Mouse (Mus musculus) hindbrain, embryonic 15.5 days (tissue): ENCODE measurements at regions not wholly inside any gene's neighbourhood (a gene's known extent, or its start where the extent isn't known, plus 50 kb on each side); places are given as distances from the start of the nearest gene placed in this dataset.
"Not testable (repeated sequence)": the region's sequence is repeated elsewhere in the genome, so short reads cannot be mapped to it uniquely, and the experiment has no call there.

Experiments
- ATAC-seq: fragments of 200-750 bp; cut with Nextera tagmentation; 2 replicates; pipeline ENCODE4 v1.8.0; 2017; ENCODE audit warnings: low read depth, moderate number of reproducible peaks, moderate TSS enrichment; ENCODE audit not compliant: low FRiP score
- H3K27ac ChIP-seq: fragments of 300-500 bp; sonication (generic); replicated peaks from 2 replicates; pipeline ENCODE4 v1.5.1; 2015; ENCODE audit warnings: mild to moderate bottlenecking, inconsistent platforms
- H3K27me3 ChIP-seq: fragments of 300-500 bp; sonication (generic); 2 replicates; pipeline ENCODE4 v1.6.1; 2015; ENCODE audit warnings: control low read depth, inconsistent platforms
- H3K36me3 ChIP-seq: fragments of 300-500 bp; sonication (generic); 2 replicates; pipeline ENCODE4 v1.6.1; 2015; ENCODE audit warnings: control low read depth, inconsistent platforms
- H3K4me1 ChIP-seq: fragments of 300-500 bp; sonication (generic); replicated peaks from 2 replicates; pipeline ENCODE4 v1.6.1; 2015; ENCODE audit warnings: control low read depth, inconsistent platforms
- H3K4me2 ChIP-seq: fragments of 300-500 bp; sonication (generic); 2 replicates; pipeline ENCODE4 v1.6.1; 2015; ENCODE audit warnings: moderate library complexity, mild to moderate bottlenecking, inconsistent platforms
- H3K4me3 ChIP-seq: fragments of 300-500 bp; sonication (generic); 2 replicates; pipeline ENCODE4 v1.5.1; 2015; ENCODE audit warnings: mild to moderate bottlenecking, inconsistent platforms
- H3K9ac ChIP-seq: fragments of 300-500 bp; sonication (generic); 2 replicates; pipeline ENCODE4 v1.6.1; 2015; ENCODE audit warnings: inconsistent platforms
- H3K9me3 ChIP-seq: fragments of 300-500 bp; sonication (generic); 2 replicates; pipeline ENCODE4 v1.6.1; 2016; ENCODE audit warnings: control low read depth, inconsistent platforms
- WGBS: fragments of 180-500 bp; shearing (Covaris S2); methylation state at CpG from one replicate; pipeline ENCODE4 v1.1.7; 2015; 5-methylcytosine and 5-hydroxymethylcytosine counted together

DNA sequence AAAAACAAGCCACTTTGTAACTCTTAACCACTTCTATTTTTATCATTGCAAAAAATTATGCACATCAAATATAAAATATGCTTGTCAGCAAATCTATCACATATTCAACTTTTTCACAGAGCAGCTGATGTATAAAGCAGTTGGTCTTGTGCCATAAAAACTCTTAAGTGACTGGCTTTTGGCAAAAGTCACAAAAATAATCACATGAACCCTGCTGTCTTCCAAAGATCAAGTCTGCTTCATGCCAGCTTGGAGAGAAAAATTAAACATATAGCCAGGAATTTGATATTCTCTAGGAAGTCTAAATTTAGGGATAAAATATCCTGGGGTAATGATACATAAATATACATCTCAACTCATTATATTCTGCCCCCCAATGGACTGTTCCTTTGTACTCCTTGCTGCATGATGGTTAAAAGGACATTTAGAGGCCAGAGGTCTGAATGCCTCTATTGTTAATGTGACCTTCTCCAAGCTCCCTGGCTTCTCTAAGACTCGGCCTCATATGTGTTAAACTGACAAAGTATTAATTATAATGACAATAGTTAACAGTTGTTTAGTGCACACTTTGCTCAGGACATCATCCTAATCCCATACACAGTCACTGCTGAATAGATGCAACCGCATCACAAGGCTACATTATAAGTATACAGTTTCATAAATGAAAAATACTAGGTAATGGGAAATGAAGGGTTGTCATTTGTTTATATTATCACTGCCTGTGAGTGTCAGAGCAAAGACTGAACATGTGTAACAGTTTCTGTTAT lies 422.9 kb upstream of the Hs3st1 start:
- Histone ChIP-seq H3K36me3 (no peaks in the 10 kb centered on the region), H3K4me1 (no peaks in the 10 kb centered on the region), H3K27me3 (no peaks in the 10 kb centered on the region), H3K9me3 (no peaks in the 10 kb centered on the region), H3K9ac (no peak overlapping the region), H3K4me2 (no peak overlapping the region), H3K4me3 (no peak overlapping the region), H3K27ac (no peak overlapping the region)
- ATAC-seq = no peak
- WGBS = 35% methylated on average over 2 of the region's 2 CpGs

DNA sequence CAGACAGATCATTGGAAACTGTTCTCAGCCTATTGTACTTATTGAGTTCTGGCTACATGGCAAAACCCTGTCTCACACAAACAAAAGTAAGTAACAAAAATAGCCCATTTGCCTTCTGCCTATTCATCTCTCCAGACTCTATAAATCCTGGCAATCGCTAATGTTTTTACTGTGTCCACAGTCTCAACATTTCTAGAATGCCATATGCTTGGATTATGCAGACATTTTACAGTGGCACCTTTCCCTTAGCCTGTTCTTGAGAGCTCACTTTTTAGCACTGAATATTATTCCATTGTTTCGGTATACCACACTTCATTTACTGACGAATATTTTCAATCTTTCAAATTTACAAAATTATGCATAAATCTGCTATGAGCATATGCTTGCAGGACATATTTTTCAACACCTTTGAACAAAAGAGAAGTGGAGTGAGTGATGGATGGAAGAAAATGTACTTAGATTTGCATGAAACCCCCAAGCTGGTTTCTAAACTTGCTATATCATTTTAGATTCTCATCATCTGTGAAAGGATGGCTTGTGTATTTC lies 381.5 kb upstream of the Hs3st1 start:
- H3K36me3 ChIP-seq = no peaks in the 10 kb centered on the region
- no peaks in the 10 kb centered on the region for H3K27me3 ChIP-seq
- no peak for ATAC-seq
- H3K9ac ChIP-seq = no peak overlapping the region
- H3K4me2 ChIP-seq = no peak overlapping the region
- no peak overlapping the region for H3K4me3 ChIP-seq
- no peaks in the 10 kb centered on the region for H3K4me1 ChIP-seq
- H3K27ac ChIP-seq = no peak overlapping the region
- no peaks in the 10 kb centered on the region for H3K9me3 ChIP-seq
- WGBS = 92% methylated on average over 3 of the region's 3 CpGs

DNA sequence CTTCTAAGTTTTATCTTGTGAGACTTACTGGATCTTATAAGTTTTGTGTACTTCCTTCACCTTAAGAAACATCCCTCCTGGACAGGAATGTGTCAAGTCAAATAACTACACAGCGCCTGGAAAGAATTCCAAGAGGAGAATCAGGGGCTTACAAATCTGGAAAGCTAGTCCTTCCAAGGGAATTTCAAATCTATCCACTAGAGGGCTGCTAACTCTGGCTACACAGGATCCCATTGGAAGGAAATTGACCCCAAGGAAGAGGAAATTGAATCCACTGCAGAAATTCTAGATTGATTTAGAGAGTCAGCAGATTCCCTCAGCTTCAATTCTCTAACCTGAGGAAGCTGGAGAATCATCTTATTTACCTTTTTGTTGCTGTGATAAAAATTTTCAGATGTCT lies 369.1 kb upstream of the Hs3st1 start:
- Histone ChIP-seq H3K9me3 (no peaks in the 10 kb centered on the region), H3K27me3 (no peaks in the 10 kb centered on the region), H3K4me1 (no peaks in the 10 kb centered on the region), H3K4me3 (no peak overlapping the region), H3K36me3 (no peaks in the 10 kb centered on the region), H3K9ac (no peak overlapping the region), H3K27ac (no peak overlapping the region), H3K4me2 (no peak overlapping the region)
- ATAC-seq = no peak
- WGBS = 75% methylated on average over 1 of the region's 1 CpGs

DNA sequence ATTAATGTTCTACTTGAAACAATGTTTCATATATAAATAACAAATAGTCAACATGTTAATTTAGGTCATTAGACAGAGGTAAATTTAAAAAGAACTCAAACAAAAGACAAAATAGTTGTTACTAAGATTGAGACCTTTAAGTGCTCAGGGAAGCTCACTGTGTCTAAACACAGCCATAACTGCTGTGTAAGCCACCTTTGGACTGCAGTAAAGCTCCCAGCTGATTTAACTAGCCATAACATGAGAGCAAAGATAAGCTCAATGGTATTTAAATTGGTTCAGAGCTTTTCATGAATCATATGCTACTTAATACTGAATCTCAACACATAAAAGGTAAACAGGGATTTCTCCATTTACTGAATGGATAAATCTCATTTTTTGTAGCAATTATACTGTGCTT lies 361.6 kb upstream of the Hs3st1 start:
- Histone ChIP-seq H3K4me1 (no peaks in the 10 kb centered on the region), H3K27me3 (no peaks in the 10 kb centered on the region), H3K36me3 (no peaks in the 10 kb centered on the region), H3K9ac (no peak overlapping the region), H3K4me2 (no peak overlapping the region), H3K4me3 (no peak overlapping the region), H3K27ac (no peak overlapping the region), H3K9me3 (no peaks in the 10 kb centered on the region)
- ATAC-seq = no peak

DNA sequence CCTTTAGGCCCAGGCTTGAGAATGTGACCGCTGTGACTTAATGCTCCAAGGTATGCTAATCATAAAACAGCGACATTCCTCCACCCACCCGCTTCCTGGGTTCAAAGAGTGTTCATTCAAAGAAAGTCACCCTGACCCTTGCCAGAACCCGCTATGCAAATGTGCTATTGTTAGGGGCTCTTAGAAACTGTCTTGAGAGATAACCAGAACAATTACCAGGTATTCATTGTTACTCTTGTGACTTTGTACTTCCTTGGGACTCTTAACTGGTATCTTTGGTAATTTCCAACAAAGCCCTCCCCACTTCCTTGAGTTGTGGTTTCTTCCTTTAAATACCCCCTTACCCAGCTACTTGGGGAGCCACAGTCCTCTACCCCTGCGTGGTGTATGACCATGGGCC lies 334.3 kb upstream of the Hs3st1 start:
- not testable (repeated sequence) for H3K9ac ChIP-seq, H3K36me3 ChIP-seq, H3K27ac ChIP-seq, H3K4me1 ChIP-seq, ATAC-seq, H3K4me3 ChIP-seq, H3K4me2 ChIP-seq, H3K27me3 ChIP-seq, H3K9me3 ChIP-seq
- WGBS = 89% methylated on average over 5 of the region's 5 CpGs

DNA sequence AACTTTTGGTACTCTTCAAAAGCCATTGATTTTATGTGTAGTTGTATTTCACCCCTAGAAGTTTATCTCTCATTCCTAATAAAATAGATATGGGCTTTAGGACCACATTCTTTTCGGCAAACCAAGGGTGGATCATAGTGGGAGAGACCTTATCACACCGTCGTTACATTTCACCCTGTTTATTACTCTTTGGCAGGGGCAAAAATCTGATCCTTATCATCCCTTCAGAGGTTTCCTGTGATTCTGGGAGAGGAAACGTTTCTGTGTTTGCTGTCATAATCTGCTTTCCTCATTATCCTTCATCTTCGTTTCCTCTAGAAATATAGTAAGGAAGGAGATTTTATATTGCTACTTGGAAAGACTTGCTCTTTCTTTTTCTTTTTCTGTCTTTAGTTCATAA lies 290.0 kb upstream of the Hs3st1 start:
- no peak overlapping the region for H3K27ac ChIP-seq
- H3K36me3 ChIP-seq = no peaks in the 10 kb centered on the region
- no peaks in the 10 kb centered on the region for H3K27me3 ChIP-seq
- no peaks in the 10 kb centered on the region for H3K4me1 ChIP-seq
- H3K9ac ChIP-seq = no peak overlapping the region
- H3K4me3 ChIP-seq = no peak overlapping the region
- H3K9me3 ChIP-seq = no peaks in the 10 kb centered on the region
- H3K4me2 ChIP-seq = no peak overlapping the region
- WGBS = 85% methylated on average over 5 of the region's 5 CpGs
- ATAC-seq = no peak

DNA sequence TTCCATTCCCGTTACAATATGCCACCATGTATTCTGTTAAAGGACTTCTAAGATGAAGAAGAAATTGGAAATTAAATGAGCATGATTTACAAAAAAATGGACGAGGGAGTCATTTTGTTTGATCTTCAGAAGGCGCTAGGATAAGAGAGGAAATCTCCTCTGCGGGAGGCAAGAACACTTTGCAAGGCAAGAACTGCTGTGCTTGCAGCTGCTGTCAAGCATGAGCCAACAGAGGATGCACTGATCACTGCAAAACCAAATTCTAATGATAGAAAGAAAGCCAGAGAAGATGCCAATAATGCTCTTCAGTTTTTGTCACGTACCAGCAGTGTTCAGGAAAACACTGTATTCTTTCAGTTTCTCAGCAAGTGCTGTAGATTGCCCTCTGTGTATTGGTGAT lies 279.2 kb upstream of the Hs3st1 start:
- no peak for ATAC-seq
- Histone ChIP-seq H3K27ac (no peak overlapping the region), H3K4me2 (no peak overlapping the region), H3K9ac (no peak overlapping the region), H3K4me3 (no peak overlapping the region), H3K9me3 (no peaks in the 10 kb centered on the region), H3K4me1 (no peaks in the 10 kb centered on the region), H3K36me3 (no peaks in the 10 kb centered on the region), H3K27me3 (no peaks in the 10 kb centered on the region)
- WGBS = 78% methylated on average over 5 of the region's 5 CpGs

DNA sequence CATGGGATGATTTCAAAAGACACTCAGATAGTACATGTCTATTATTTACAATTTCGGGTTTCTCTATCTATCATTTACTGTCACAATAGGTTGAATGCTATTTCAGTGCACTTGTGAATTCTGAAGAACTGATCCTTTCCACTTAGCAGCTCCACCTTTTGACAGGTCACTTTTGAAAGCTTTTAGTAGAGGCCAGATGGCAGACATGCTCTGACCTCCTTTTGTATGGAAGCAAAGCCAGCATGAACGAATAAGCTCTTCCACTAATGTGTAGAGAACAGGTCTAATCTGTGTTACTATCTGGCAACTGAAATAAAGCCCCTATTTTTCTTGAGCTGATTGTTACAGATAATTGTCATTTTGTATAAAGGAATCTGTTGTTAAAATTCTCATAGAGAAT lies 278.4 kb upstream of the Hs3st1 start:
- H3K27me3 ChIP-seq = no peaks in the 10 kb centered on the region
- no peak overlapping the region for H3K9ac ChIP-seq
- no peak overlapping the region for H3K4me3 ChIP-seq
- H3K27ac ChIP-seq = no peak overlapping the region
- ATAC-seq = no peak
- H3K36me3 ChIP-seq = no peaks in the 10 kb centered on the region
- H3K4me1 ChIP-seq = no peaks in the 10 kb centered on the region
- H3K9me3 ChIP-seq = no peaks in the 10 kb centered on the region
- H3K4me2 ChIP-seq = no peak overlapping the region
- 73% methylated on average over 2 of the region's 2 CpGs for WGBS

DNA sequence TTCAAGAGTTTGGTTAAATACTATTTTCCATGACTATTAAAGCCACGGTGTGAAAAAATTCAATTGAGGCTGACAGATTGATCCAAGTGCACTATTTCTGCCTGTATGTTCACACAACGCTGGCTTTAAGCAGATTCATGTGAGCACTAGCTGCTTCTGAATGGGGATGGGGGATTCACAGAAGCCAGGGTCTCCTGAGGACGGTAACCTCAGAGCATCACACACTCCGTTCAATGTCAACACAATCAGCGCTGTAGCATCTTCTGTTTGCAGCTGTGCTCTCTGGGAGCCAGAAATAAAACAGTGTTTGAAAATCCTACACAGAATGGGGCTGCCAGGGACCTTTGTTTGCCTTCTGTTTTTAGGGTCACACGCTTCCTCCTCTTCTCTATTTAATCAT lies 275.0 kb upstream of the Hs3st1 start:
- H3K4me3 ChIP-seq = no peak overlapping the region
- no peaks in the 10 kb centered on the region for H3K4me1 ChIP-seq
- H3K4me2 ChIP-seq = no peak overlapping the region
- no peaks in the 10 kb centered on the region for H3K27me3 ChIP-seq
- H3K27ac ChIP-seq = no peak overlapping the region
- H3K36me3 ChIP-seq = no peaks in the 10 kb centered on the region
- no peak overlapping the region for H3K9ac ChIP-seq
- WGBS = 67% methylated on average over 6 of the region's 6 CpGs
- ATAC-seq = no peak
- no peaks in the 10 kb centered on the region for H3K9me3 ChIP-seq

DNA sequence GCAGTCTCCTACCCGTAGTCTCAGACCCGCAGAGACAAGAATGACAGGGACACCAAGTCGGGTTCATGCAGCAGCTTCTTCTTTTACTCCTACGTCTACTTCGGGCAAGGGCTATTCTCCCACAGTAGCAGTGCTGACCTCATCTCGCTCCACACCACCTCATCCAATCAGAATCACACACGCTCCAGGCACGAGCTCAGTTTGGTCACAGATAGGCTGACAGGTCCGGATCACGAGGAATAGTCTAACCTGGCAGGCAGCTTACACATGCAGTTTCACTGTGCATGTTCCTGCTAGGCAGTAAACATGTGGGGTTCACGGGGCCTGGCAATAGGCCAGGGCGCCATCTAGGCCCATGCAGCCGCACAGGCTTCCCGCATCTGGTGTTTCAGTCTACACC lies 260.7 kb upstream of the Hs3st1 start:
- H3K36me3 ChIP-seq = no peaks in the 10 kb centered on the region
- H3K9me3 ChIP-seq = no peaks in the 10 kb centered on the region
- no peak for ATAC-seq
- H3K4me1 ChIP-seq = no peaks in the 10 kb centered on the region
- no peak overlapping the region for H3K4me3 ChIP-seq
- WGBS = 86% methylated on average over 14 of the region's 14 CpGs
- no peak overlapping the region for H3K27ac ChIP-seq
- no peaks in the 10 kb centered on the region for H3K27me3 ChIP-seq
- no peak overlapping the region for H3K4me2 ChIP-seq
- no peak overlapping the region for H3K9ac ChIP-seq

DNA sequence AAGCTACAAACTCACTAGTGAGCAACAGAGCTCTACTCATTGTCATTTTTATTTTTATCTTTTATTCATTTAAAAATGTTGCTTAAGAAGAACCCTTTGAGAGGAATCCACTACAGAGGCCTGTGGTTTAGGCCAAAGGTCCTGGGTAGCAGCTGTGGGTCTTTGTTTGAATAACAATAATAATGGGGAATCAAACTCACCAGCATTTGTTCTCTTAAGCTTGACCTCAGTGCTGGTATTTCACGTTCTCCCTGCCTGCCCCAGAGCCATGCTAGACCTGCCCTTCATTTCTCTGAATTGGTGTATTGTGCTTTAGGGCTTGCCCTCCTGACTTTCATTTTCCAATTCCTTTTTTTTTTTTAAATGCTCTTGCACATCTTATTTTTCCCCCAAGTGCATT lies 232.8 kb upstream of the Hs3st1 start:
- Histone ChIP-seq H3K4me2 (no peak overlapping the region), H3K4me3 (no peak overlapping the region)
- WGBS = 7% methylated on average over 1 of the region's 1 CpGs

DNA sequence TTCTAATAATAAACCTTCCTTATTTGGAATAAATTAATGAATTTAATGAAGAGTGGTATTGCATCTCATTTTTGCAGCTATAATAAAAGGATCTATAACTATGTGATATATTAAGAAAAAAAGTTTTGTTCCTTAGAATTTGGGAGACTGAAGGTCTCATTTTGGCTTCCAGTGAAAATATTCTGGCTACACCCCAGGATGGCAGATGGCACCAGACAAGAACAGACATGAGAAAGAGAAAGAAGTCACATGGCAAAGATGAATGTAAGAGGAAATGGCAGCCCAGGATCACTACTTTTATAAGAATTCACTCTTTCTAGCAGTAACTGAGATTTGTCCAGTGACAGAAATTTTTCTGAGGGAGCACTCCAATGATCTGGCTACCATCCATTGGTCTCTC lies 209.1 kb upstream of the Hs3st1 start:
- H3K9ac ChIP-seq = no peak overlapping the region
- ATAC-seq = no peak
- no peaks in the 10 kb centered on the region for H3K27me3 ChIP-seq
- H3K4me3 ChIP-seq = no peak overlapping the region
- no peaks in the 10 kb centered on the region for H3K36me3 ChIP-seq
- no peaks in the 10 kb centered on the region for H3K9me3 ChIP-seq
- no peaks in the 10 kb centered on the region for H3K4me1 ChIP-seq
- no peak overlapping the region for H3K27ac ChIP-seq
- no peak overlapping the region for H3K4me2 ChIP-seq

More for the DNA sequence above, 232.8 kb upstream of the Hs3st1 start:
- ATAC-seq = no peak
- no peaks in the 10 kb centered on the region for H3K4me1 ChIP-seq
- H3K27ac ChIP-seq = no peak overlapping the region
- H3K27me3 ChIP-seq = no peaks in the 10 kb centered on the region
- no peak overlapping the region for H3K9ac ChIP-seq
- H3K36me3 ChIP-seq = no peaks in the 10 kb centered on the region
- H3K9me3 ChIP-seq = no peaks in the 10 kb centered on the region

DNA sequence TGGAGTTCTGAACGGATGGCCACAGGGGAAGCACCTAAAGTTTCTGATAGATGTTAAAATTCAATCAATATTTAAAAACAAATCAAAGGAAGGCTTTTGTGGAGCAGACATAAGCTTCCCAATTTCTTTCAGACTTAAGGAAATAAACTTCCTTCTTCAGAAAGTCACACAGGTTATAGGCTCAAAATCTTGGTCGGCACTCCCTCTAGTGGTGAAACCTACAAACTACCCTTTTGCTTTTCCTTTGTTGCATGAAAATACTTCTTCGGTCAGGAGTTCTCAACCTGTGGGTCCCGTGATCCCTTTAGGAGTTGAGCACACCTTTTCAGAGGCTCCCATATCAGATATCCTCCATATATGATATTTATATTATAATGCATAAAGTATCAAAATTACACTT lies 205.7 kb upstream of the Hs3st1 start:
- Histone ChIP-seq H3K27me3 (no peaks in the 10 kb centered on the region), H3K4me1 (no peaks in the 10 kb centered on the region), H3K9ac (no peak overlapping the region), H3K27ac (no peak overlapping the region), H3K4me2 (no peak overlapping the region), H3K36me3 (no peaks in the 10 kb centered on the region), H3K4me3 (no peak overlapping the region), H3K9me3 (no peaks in the 10 kb centered on the region)
- ATAC-seq = no peak
- 34% methylated on average over 4 of the region's 4 CpGs for WGBS
